Mouse (Mus musculus): Measurements from ENCODE around the gene Ppp1r9b. TPM values are rescaled to one million over a fixed set of nuclear protein-coding genes. Genes with fewer than 3 reads are reported as not detected.

Gene Ppp1r9b
- 14.5 TPM for polyA plus RNA-seq (2015; fragmentation: Illumina TruSeq; extraction: RNeasy Lipid Tissue Mini Kit (QIAGEN cat#74804); ENCODE audit: insufficient read depth, low read depth, low replicate concordance)

DNA sequence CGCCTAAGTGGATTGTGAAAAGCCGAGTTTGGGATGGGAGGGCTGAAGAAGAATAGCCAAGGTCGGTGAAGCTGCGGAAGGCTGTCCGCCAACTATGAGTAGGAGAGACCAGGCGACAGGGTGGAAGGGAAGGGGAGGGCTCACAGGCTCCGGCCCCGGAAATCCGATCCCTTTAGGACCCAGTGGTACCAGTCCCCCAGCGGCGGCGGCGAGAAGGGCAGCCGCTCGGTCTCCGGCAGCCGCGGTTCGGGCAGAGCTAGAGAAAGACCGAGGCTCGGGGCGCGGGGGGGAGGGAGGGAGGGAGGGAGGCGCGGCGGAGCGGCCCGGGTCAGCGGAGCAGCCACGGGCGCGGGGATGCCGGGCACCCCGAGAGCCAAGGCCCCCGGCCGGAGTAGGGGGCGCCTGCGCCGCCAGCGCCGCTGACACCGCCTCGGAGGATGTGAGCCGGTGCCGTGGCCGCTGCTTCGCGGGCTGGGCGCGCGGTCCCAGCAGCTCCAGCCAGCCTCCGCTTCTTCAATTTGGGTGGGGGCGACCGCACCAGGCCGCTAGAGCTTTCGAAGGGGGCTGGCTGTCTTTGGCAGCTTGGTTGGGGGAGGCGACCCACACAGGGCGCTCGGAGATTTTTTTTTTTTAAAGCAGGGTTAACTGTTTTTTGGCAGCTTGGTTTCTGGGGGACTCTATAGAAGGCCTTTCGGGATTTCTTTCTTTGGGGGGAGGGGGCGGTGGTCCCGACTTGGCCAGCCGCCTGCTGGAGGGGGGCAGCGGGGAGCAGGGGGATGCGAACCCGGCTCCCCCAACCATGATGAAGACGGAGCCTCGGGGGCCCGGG is at the start of gene Ppp1r9b:
Gene Ppp1r9b, plus strand, starts transcription at position 287 of the 829 bp plus-strand sequence.

DNA sequence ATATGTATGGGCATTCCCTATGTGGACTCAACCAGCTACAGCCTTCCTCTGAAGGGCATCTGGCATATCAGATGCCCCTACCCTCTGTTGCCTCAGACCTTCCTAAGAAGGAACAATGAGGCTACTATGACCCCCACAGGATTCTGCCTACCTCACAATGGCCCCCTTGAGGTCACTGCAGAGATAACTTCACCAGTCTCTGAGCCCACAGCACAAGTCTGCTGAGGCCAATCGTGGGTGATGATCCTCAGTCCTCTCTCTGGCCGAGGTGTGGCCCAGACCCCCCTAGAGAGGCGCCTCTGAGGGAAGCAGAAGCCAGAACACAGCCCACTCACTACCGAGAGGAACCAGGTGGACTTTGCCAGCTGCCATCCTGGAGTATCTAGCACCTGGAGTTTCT is 23.4 kb upstream of the Ppp1r9b start, which contains the start of gene Hils1:
Gene Hils1, plus strand, starts transcription at position 175 of the 400 bp plus-strand sequence.

GRCm38 (mm10) chr11:94976199-94976598 is 14.6 kb upstream of the Ppp1r9b start, which contains the start of gene Sgca:
Sgca (minus strand) TSS chr11:94976327.

DNA sequence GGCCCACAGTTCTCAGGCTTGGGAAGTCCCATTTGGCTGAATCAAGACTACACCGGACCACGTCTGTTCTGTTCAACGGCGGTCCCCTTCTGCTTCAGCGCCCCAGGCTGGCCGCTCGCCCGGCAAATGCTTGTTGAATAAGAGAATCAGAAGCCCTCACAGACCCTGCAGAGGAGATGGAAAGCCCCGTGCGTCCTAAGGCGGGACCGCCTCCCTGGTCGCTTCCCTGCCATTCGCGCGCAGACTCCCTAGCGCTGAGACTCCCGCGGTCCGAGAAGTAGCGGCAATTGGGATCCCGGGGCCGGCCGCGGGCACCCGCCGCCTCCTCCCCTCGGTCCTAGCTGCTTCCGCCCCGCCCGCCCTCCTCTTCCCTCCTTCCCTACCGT is 18.8 kb downstream of the Ppp1r9b start, which contains the start of gene Samd14:
Gene Samd14, plus strand, starts transcription at position 251 of the 386 bp plus-strand sequence.

DNA sequence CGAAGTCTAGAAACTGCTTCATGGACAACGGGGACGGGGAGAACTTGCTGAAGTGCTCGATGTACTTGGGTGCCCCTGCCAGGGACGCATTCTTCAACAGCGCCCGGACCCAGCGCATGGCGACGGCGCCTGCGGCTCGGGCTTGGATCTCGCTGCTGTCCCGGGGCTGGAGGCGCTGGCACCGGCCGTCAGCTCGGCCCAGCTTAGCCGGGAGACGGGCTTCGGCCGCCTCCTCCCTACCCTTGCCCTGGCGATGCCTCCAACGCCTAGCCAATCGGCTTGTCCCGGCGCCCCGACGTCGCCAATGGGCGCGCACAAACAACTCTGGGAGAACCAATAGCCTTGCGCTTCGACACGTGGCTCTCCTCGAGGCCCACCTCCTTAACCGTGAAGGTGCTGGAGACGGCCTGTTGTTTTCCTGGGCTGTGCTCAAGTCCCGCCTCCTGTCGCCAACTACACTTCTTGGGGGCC is 50.3 kb downstream of the Ppp1r9b start, which contains the start of gene Pdk2:
Gene Pdk2, minus strand, starts transcription at position 216 of the 471 bp plus-strand sequence.

Other genes with a start within 250 kb of the Ppp1r9b start
- not detected for gene Cdc34b, start 249.3 kb upstream of the Ppp1r9b start, polyA plus RNA-seq (2015; fragmentation: Illumina TruSeq; extraction: RNeasy Lipid Tissue Mini Kit (QIAGEN cat#74804); ENCODE audit: insufficient read depth, low read depth, low replicate concordance)
- not detected for gene Tmem92, start 208.3 kb upstream of the Ppp1r9b start, polyA plus RNA-seq (2015; fragmentation: Illumina TruSeq; extraction: RNeasy Lipid Tissue Mini Kit (QIAGEN cat#74804); ENCODE audit: insufficient read depth, low read depth, low replicate concordance)
- gene Col1a1, start 54.8 kb upstream of the Ppp1r9b start, polyA plus RNA-seq (2015; fragmentation: Illumina TruSeq; extraction: RNeasy Lipid Tissue Mini Kit (QIAGEN cat#74804); ENCODE audit: insufficient read depth, low read depth, low replicate concordance), result 30.3 TPM
- gene Hils1, start 23.4 kb upstream of the Ppp1r9b start, polyA plus RNA-seq (2015; fragmentation: Illumina TruSeq; extraction: RNeasy Lipid Tissue Mini Kit (QIAGEN cat#74804); ENCODE audit: insufficient read depth, low read depth, low replicate concordance), result not detected
- not detected for gene Sgca, start 14.7 kb upstream of the Ppp1r9b start, polyA plus RNA-seq (2015; fragmentation: Illumina TruSeq; extraction: RNeasy Lipid Tissue Mini Kit (QIAGEN cat#74804); ENCODE audit: insufficient read depth, low read depth, low replicate concordance)
- 1.2 TPM for gene Samd14, start 18.8 kb downstream of the Ppp1r9b start, polyA plus RNA-seq (2015; fragmentation: Illumina TruSeq; extraction: RNeasy Lipid Tissue Mini Kit (QIAGEN cat#74804); ENCODE audit: insufficient read depth, low read depth, low replicate concordance)
- gene Pdk2, start 50.3 kb downstream of the Ppp1r9b start, polyA plus RNA-seq (2015; fragmentation: Illumina TruSeq; extraction: RNeasy Lipid Tissue Mini Kit (QIAGEN cat#74804); ENCODE audit: insufficient read depth, low read depth, low replicate concordance), result 9.8 TPM
- 9.4 TPM for gene Itga3, start 85.8 kb downstream of the Ppp1r9b start, polyA plus RNA-seq (2015; fragmentation: Illumina TruSeq; extraction: RNeasy Lipid Tissue Mini Kit (QIAGEN cat#74804); ENCODE audit: insufficient read depth, low read depth, low replicate concordance)
- not detected for gene Dlx3, start 129.1 kb downstream of the Ppp1r9b start, polyA plus RNA-seq (2015; fragmentation: Illumina TruSeq; extraction: RNeasy Lipid Tissue Mini Kit (QIAGEN cat#74804); ENCODE audit: insufficient read depth, low read depth, low replicate concordance)
- not detected for gene Dlx4, start 155.2 kb downstream of the Ppp1r9b start, polyA plus RNA-seq (2015; fragmentation: Illumina TruSeq; extraction: RNeasy Lipid Tissue Mini Kit (QIAGEN cat#74804); ENCODE audit: insufficient read depth, low read depth, low replicate concordance)